Mouse (Mus musculus) bone marrow, adult 2 months (tissue): ENCODE data around the gene Exd1. TPM values are rescaled to one million over a fixed set of nuclear protein-coding genes. Genes with fewer than 3 reads are reported as not detected.
A peak's percentile ranks its signal among the peaks of the same experiment; 100 is the strongest.

Source experiments
- H3K27ac ChIP-seq: fragments of 200-500 bp; 2 replicates; pipeline ENCODE4 v1.5.1; 2012; ENCODE audit warnings: low read depth, mild to moderate bottlenecking, control low read depth, inconsistent platforms, low read length; ENCODE audit not compliant: control insufficient read depth, poor library complexity, insufficient read depth
- H3K4me1 ChIP-seq: fragments of 200-500 bp; 2 replicates; pipeline ENCODE4 v1.6.1; 2011; ENCODE audit warnings: low read length; ENCODE audit not compliant: control insufficient read depth, insufficient read depth
- H3K4me3 ChIP-seq: fragments of 200-500 bp; replicated peaks from 2 replicates; pipeline ENCODE3; 2011; ENCODE audit warnings: mild to moderate bottlenecking, low read depth, low read length, control low read depth; ENCODE audit not compliant: control insufficient read depth
- CTCF ChIP-seq: fragments of 200-500 bp; IDR thresholded peaks from 2 replicates; pipeline ENCODE4 v1.5.1; 2011; ENCODE audit warnings: low read length, control low read depth; ENCODE audit not compliant: control insufficient read depth, insufficient read depth
- POLR2A ChIP-seq: fragments of 200-500 bp; IDR thresholded peaks from 2 replicates; pipeline ENCODE4 v1.6.1; 2011; ENCODE audit warnings: low read depth, mild to moderate bottlenecking, control low read depth, low read length, borderline replicate concordance; ENCODE audit not compliant: control insufficient read depth
- WGBS: fragments of 180-500 bp; shearing (Covaris S2); methylation state at CpG from one replicate; pipeline ENCODE4 v1.1.7; 2018; 5-methylcytosine and 5-hydroxymethylcytosine counted together
- polyA plus RNA-seq: library from polyadenylated mRNA; stranded (reverse); fragments of >200 nt; gene quantifications from 2 replicates; pipeline ENCODE4 v1.2.4, GENCODE M21; 2011; ENCODE audit warnings: low replicate concordance; ENCODE audit not compliant: missing spikeins, insufficient read depth, insufficient read length

The Exd1 gene
- polyA plus RNA-seq, 1 experiment = 1.0 TPM

- WGBS = 85% methylated on average over 2 of the region's 2 CpGs
- TF ChIP-seq CTCF = no peak
- no peak for TF ChIP-seq POLR2A
- H3K27ac ChIP-seq = no peak overlapping the region
- H3K4me3 ChIP-seq = no peak overlapping the region
- H3K4me1 ChIP-seq = no peaks in the 10 kb centered on the region
Observed at GRCm38 (mm10) chr2:119496082-119496481, 51.3 kb downstream of the Exd1 start.

- H3K4me3 ChIP-seq = no peak overlapping the region
- TF ChIP-seq POLR2A (no peak), CTCF (no peak)
- no peaks in the 10 kb centered on the region; the same call in 1 of the 2 replicates for H3K4me1 ChIP-seq
- 41% methylated on average over 5 of the region's 5 CpGs for WGBS
- no peak overlapping the region for H3K27ac ChIP-seq
Observed at GRCm38 (mm10) chr2:119491953-119492352, 55.5 kb downstream of the Exd1 start.

- 70% methylated on average over 4 of the region's 4 CpGs for WGBS
- Histone ChIP-seq H3K4me3 (no peak overlapping the region), H3K27ac (no peak overlapping the region), H3K4me1 (no peaks in the 10 kb centered on the region; the same call in 1 of the 2 replicates)
- TF ChIP-seq CTCF = no peak
- TF ChIP-seq POLR2A = no peak
Observed at GRCm38 (mm10) chr2:119486488-119486887, 60.9 kb downstream of the Exd1 start.

GRCm38 (mm10) chr2:119482307-119482706 is 65.1 kb downstream of the Exd1 start:
- WGBS = 47% methylated on average over 1 of the region's 1 CpGs
- Histone ChIP-seq H3K4me1 (no peaks in the 10 kb centered on the region), H3K4me3 (no peak overlapping the region), H3K27ac (no peak overlapping the region)
- TF ChIP-seq CTCF (no peak), POLR2A (no peak)

GRCm38 (mm10) chr2:119478397-119478749 is 69.1 kb downstream of the Exd1 start:
- WGBS = 7% methylated on average over 9 of the region's 9 CpGs
- H3K27ac ChIP-seq = peak overlapping the region; percentile 97
- TF ChIP-seq CTCF (no peak), POLR2A (no peak)
- peak overlapping the region; percentile 86 for H3K4me3 ChIP-seq
- no peaks in the 10 kb centered on the region; the same call in 1 of the 2 replicates for H3K4me1 ChIP-seq

- WGBS = under 1% methylated on average over 70 of the region's 72 CpGs
- TF ChIP-seq POLR2A (peak; percentile 86), CTCF (no peak; the same call in 1 of the 2 replicates)
- H3K4me1 ChIP-seq = no peaks in the 10 kb centered on the region; the same call in 1 of the 2 replicates
- peak within 1 kb of the TSS; percentile 86 for H3K4me3 ChIP-seq
- H3K27ac ChIP-seq = peak within 1 kb of the TSS; percentile 97
Observed at GRCm38 (mm10) chr2:119477571-119478396, 69.6 kb downstream of the Exd1 start, which contains the start of gene Ino80. Gene Ino80 (minus strand): TSS chr2:119477687.

- TF ChIP-seq CTCF = no peak
- TF ChIP-seq POLR2A = no peak; the same call in 1 of the 2 replicates
- under 1% methylated on average over 43 of the region's 44 CpGs for WGBS
- peak overlapping the region; percentile 97 for H3K27ac ChIP-seq
- no peaks in the 10 kb centered on the region; the same call in 1 of the 2 replicates for H3K4me1 ChIP-seq
- H3K4me3 ChIP-seq = peak overlapping the region; percentile 86
Observed at GRCm38 (mm10) chr2:119476621-119477391, 70.6 kb downstream of the Exd1 start.

- Histone ChIP-seq H3K4me1 (no peaks in the 10 kb centered on the region; the same call in 1 of the 2 replicates), H3K27ac (no peak overlapping the region), H3K4me3 (peak overlapping the region; percentile 86)
- TF ChIP-seq CTCF = no peak
- TF ChIP-seq POLR2A = no peak
- 6% methylated on average over 7 of the region's 7 CpGs for WGBS
Observed at GRCm38 (mm10) chr2:119476166-119476565, 71.3 kb downstream of the Exd1 start.

Other genes starting within 250 kb of the Exd1 start
- gene Dll4, start 221.8 kb downstream of the Exd1 start, polyA plus RNA-seq = 0.25 TPM in 1 of 2 replicates, not detected in the other
- 0.59 and 6.2 TPM in 2 replicates for gene Chac1, start 196.4 kb downstream of the Exd1 start, polyA plus RNA-seq
- gene Ino80, start 69.9 kb downstream of the Exd1 start, polyA plus RNA-seq = 7.9 and 9.9 TPM in 2 replicates
- gene Chp1, start 70 bp upstream of the Exd1 start, polyA plus RNA-seq = 31.5 and 36.0 TPM in 2 replicates
- 62.0 and 65.0 TPM in 2 replicates for gene Nusap1, start 70.7 kb upstream of the Exd1 start, polyA plus RNA-seq
- 13.0 and 22.2 TPM in 2 replicates for gene Oip5, start 70.8 kb upstream of the Exd1 start, polyA plus RNA-seq
- gene Ndufaf1, start 115.2 kb upstream of the Exd1 start, polyA plus RNA-seq = 5.3 and 7.8 TPM in 2 replicates
- 14.6 and 18.3 TPM in 2 replicates for gene Rtf1, start 127.4 kb upstream of the Exd1 start, polyA plus RNA-seq
- not detected in 2 replicates for gene Itpka, start 194.7 kb upstream of the Exd1 start, polyA plus RNA-seq
- 0.47 and 1.3 TPM in 2 replicates for gene Ltk, start 212.8 kb upstream of the Exd1 start, polyA plus RNA-seq
- gene Rpap1, start 239.9 kb upstream of the Exd1 start, polyA plus RNA-seq = 5.9 and 12.6 TPM in 2 replicates